Comparison of ENCODE assay signal across 13 mouse cellular contexts in genomic region chr9:3000445-3000972, GRCm38 (mm10). TPM values are rescaled to one million over a fixed set of nuclear protein-coding genes. Genes with fewer than 3 reads are reported as not detected.
DNase-seq lines count a peak whose midpoint lies in the region; TF ChIP-seq lines count a peak whose summit lies in the region.
"Not testable (repeated sequence)": the region's sequence is repeated elsewhere in the genome, so short reads cannot be mapped to it uniquely, and the experiment has no call there.
"Had no signal": no experiment of that assay in that cellular context is flagged by ENCODE, and none has a peak within 500 bp of the region (broad histone marks: within the 10 kb centered on the region; RNA-seq: fewer than 3 reads in every experiment).

TSS of gene Gm10722 (plus strand) at chr9:3000922.

- TF ChIP-seq POLR2A in cerebellum, adult 2 months (IDR thresholded peaks at IDR 0.05; ENCODE audit: borderline replicate concordance, insufficient read depth, low read length), result not testable (repeated sequence)

- intact Hi-C loops in heart, postnatal 25 days (cut with DNase I), result not testable (repeated sequence)

- not testable (repeated sequence) for H3K36me3 ChIP-seq in forebrain, embryonic 10.5 days (replicated peaks)

- H3K27ac ChIP-seq in cerebellum, adult 2 months (ENCODE audit: insufficient read depth, low read length); forebrain, embryonic 10.5 days: not testable (repeated sequence)

- not testable (repeated sequence) for TF ChIP-seq CTCF in cerebellum, adult 2 months (IDR thresholded peaks at IDR 0.05; ENCODE audit: borderline replicate concordance, insufficient read depth, low read depth, low read length)

- peak; percentile 47 for DNase-seq in NIH3T3 (ENCODE audit: low read depth)
- DNase-seq in cerebellum, adult 2 months, result peak; percentile 5 to 17
- DNase-seq in forebrain, embryonic 10.5 days (ENCODE audit: extremely low spot score, low spot score), result peak; percentile 40
- peak; percentile 6 for DNase-seq in heart, postnatal 25 days (ENCODE audit: low spot score)
- peak; percentile 22 to 29 for DNase-seq in layer of hippocampus, adult 18-20 months (ENCODE audit: low spot score in 2 of 2)
- peak; percentile 35 to 57 for DNase-seq in lung, postnatal 4 days
- DNase-seq in retina, postnatal 7 days (ENCODE audit: low read depth, low spot score), result peak; percentile 24

- not testable (repeated sequence) for H3K27me3 ChIP-seq in cerebellum, adult 2 months (ENCODE audit: control insufficient read depth, insufficient read depth, low read length); forebrain, embryonic 10.5 days (ENCODE audit: poor library complexity, severe bottlenecking)

- WGBS in cerebellum, adult 2 months, result 74% methylated on average over 12 of the region's 12 CpGs
- 72% methylated on average over 12 of the region's 12 CpGs for WGBS in forebrain, embryonic 10.5 days

- H3K4me1 ChIP-seq in cerebellum, adult 2 months (ENCODE audit: control insufficient read depth, insufficient read depth, low read length); forebrain, embryonic 10.5 days: not testable (repeated sequence)

- H3K4me3 ChIP-seq in cerebellum, adult 2 months (replicated peaks; ENCODE audit: insufficient read depth, low read depth, low read length); forebrain, embryonic 10.5 days: not testable (repeated sequence)

- H3K9me3 ChIP-seq in forebrain, embryonic 10.5 days, result not testable (repeated sequence)

RNA-seq across cellular contexts. Expression of gene Gm10722, which starts in this region (rescaled TPM):
- not detected in 2 replicates for polyA plus RNA-seq in cerebellum, adult 2 months (2012; rRNA removed)
- polyA plus RNA-seq in forebrain, embryonic 10.5 days (2016; fragmentation: Nextera tagmentation; extraction: Ambion mirVana), result not detected in 2 replicates
- not detected for total RNA-seq in heart, postnatal 25 days (2021)
- total RNA-seq in layer of hippocampus, adult 18-20 months (2021), result not detected
- total RNA-seq: left cerebral cortex, postnatal 14 days had no signal
- polyA plus RNA-seq: frontal cortex, adult 2 months; heart, embryonic 16.5 days; kidney, embryonic 14.5 days; neural tube, embryonic 11.5 days; urinary bladder, adult 2 months had no signal

Comparison
In these comparisons a context has a peak if more than half of its experiments do, and no peak if none do; other contexts are left out.
1. Peak in DNase-seq in cerebellum, adult 2 months; RNA of the gene not detected or under 1 TPM.
2. Peak in DNase-seq in forebrain, embryonic 10.5 days; RNA of the gene not detected or under 1 TPM.
3. Peak in DNase-seq in heart, postnatal 25 days; RNA of the gene not detected or under 1 TPM.
4. Peak in DNase-seq in layer of hippocampus, adult 18-20 months; RNA of the gene not detected or under 1 TPM.